Mouse (Mus musculus): ENCODE results near the gene Vmn2r120. TPM values are rescaled to one million over a fixed set of nuclear protein-coding genes. Genes with fewer than 3 reads are reported as not detected.
"Not testable (repeated sequence)": the region's sequence is repeated elsewhere in the genome, so short reads cannot be mapped to it uniquely, and the experiment has no call there.

Gene Vmn2r120
- polyA plus RNA-seq (2015; fragmentation: Nextera tagmentation; extraction: Ambion mirVana): not detected in 2 replicates

- Histone ChIP-seq H3K27ac (no peak within 1 kb of the TSS), H3K9me3 (replicated peaks) (no peaks in the 10 kb centered on the region), H3K9ac (no peak within 1 kb of the TSS), H3K4me2 (no peak within 1 kb of the TSS), H3K4me1 (no peaks in the 10 kb centered on the region), H3K4me3 (replicated peaks) (no peak within 1 kb of the TSS), H3K27me3 (no peaks in the 10 kb centered on the region), H3K36me3 (no peaks in the 10 kb centered on the region)
- ATAC-seq (replicated peaks; ENCODE audit: low FRiP score): no peak
- WGBS: 92% methylated on average over 1 of the region's 1 CpGs
These were observed at the start of gene Vmn2r120 for GRCm38 (mm10) chr17:57545405-57545804. TSS of gene Vmn2r120 (minus strand) at chr17:57545505.

GRCm38 (mm10) chr17:57587273-57587672 is 42.0 kb upstream of the Vmn2r120 start:
- H3K27me3 ChIP-seq; H3K27ac ChIP-seq; H3K9me3 ChIP-seq (replicated peaks); H3K9ac ChIP-seq; ATAC-seq (replicated peaks; ENCODE audit: low FRiP score); H3K4me2 ChIP-seq; H3K36me3 ChIP-seq; H3K4me1 ChIP-seq; H3K4me3 ChIP-seq (replicated peaks): not testable (repeated sequence)
- WGBS: 89% methylated on average over 6 of the region's 6 CpGs

- WGBS: 84% methylated on average over 16 of the region's 16 CpGs
- Histone ChIP-seq H3K9ac (no peak overlapping the region), H3K27ac (no peak overlapping the region), H3K4me2 (no peak overlapping the region), H3K27me3 (no peaks in the 10 kb centered on the region), H3K4me1 (no peaks in the 10 kb centered on the region), H3K36me3 (no peaks in the 10 kb centered on the region), H3K9me3 (replicated peaks) (0 out of 2 replicates have a peak, but pooled peaks cover 4% of the 10 kb centered on the region), H3K4me3 (replicated peaks) (no peak overlapping the region)
- no peak for ATAC-seq (replicated peaks; ENCODE audit: low FRiP score)
These were observed 28.9 kb upstream of the Vmn2r120 start for GRCm38 (mm10) chr17:57574075-57574705.

Other genes starting within 250 kb of the Vmn2r120 start
- gene Adgre1, start 186.8 kb downstream of the Vmn2r120 start, polyA plus RNA-seq (2015; fragmentation: Nextera tagmentation; extraction: Ambion mirVana): 4.3 and 4.6 TPM in 2 replicates
- not detected in 2 replicates for gene Gm21834, start 196.7 kb upstream of the Vmn2r120 start, polyA plus RNA-seq (2015; fragmentation: Nextera tagmentation; extraction: Ambion mirVana)
- gene Cntnap5c, start 224.1 kb upstream of the Vmn2r120 start, polyA plus RNA-seq (2015; fragmentation: Nextera tagmentation; extraction: Ambion mirVana): not detected in 2 replicates

Measured in kidney, embryonic 15.5 days (tissue).